Mouse (Mus musculus): ENCODE data around the gene Hif1an.

- TF ChIP-seq CTCF (IDR thresholded peaks at IDR 0.05; ENCODE audit: extremely low read depth, insufficient read depth, low read length): no peak
- TF ChIP-seq POLR2A (IDR thresholded peaks at IDR 0.05; ENCODE audit: extremely low read depth, insufficient read depth, low read length): no peak
These were observed 43.5 kb upstream of the Hif1an start for GRCm38 (mm10) chr19:44519152-44519551.

Data from cortical plate, adult 2 months (tissue).